Mouse (Mus musculus) gastrocnemius, postnatal 4 days (tissue): Measurements from ENCODE around the gene B9d2. TPM values are rescaled to one million over a fixed set of nuclear protein-coding genes. Genes with fewer than 3 reads are reported as not detected.
A peak's percentile ranks its signal among the peaks of the same experiment; 100 is the strongest.

Experiments
- DNase-seq, 2 experiments: peaks; one replicate each; pipeline ENCODE4 v3.0.0; 2021 to 2022; ENCODE audit warnings: low spot score in 2 of 2, mixed read lengths in 2 of 2
- long read RNA-seq, 2 experiments: library from polyadenylated mRNA; stranded (forward); transcript quantifications; one replicate each; pipeline ENCODE4 v2.0.0; 2021
- total RNA-seq, 2 experiments: library from RNA; stranded (reverse); gene quantifications; 2 replicates each; pipeline ENCODE4 v1.2.3; 2021

B9d2 gene
- total RNA-seq, result 10 to 100 TPM; 12.1 to 12.9 TPM
- long read RNA-seq, experiment 1, transcript B9d2-203 (4 exons, 995 nt), result major isoform, 15 of 16 reads
- long read RNA-seq, experiment 1, partial matches to known transcripts, result 1 of 16 reads
- long read RNA-seq, experiment 1, other reads (novel, unspliced or antisense), result 0 of 16 reads
- long read RNA-seq, experiment 2, transcript B9d2-203 (4 exons, 995 nt), result major isoform, 12 of 13 reads
- long read RNA-seq, experiment 2, partial matches to known transcripts, result 1 of 13 reads
- long read RNA-seq, experiment 2, other reads (novel, unspliced or antisense), result 0 of 13 reads

GRCm38 (mm10) chr7:25680514-25681258, at the start of gene B9d2:
Gene B9d2 (plus strand): TSS chr7:25680780.
- DNase-seq, result peak; percentile 86 to 94

- no peak for DNase-seq
These were observed 47.9 kb upstream of the B9d2 start for GRCm38 (mm10) chr7:25632679-25633078.

GRCm38 (mm10) chr7:25636373-25636772, 44.2 kb upstream of the B9d2 start:
- no peak for DNase-seq

- no peak for DNase-seq
These were observed 43.5 kb upstream of the B9d2 start for GRCm38 (mm10) chr7:25637099-25637498.

DNA sequence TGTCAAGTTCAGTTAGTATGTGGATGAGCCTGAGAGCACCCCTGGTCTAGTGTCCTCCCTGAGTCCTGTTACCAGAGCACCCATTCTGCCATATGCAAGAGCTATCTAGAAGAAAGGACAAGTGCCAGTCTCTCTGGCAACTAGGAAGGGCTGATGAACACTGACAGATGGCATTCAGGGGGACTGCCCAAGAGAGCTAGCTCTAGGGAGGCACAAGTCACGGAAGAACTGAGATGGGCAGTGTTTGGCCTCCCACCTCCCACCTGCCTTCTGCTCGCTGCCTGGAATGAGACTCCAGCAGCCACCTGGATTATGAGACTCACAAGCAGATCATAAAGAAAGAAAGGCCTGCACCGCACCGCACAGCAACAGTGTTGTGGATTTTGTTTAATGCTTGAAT, 40.8 kb upstream of the B9d2 start:
- no peak for DNase-seq

- no peak for DNase-seq
These were observed 36.4 kb upstream of the B9d2 start for GRCm38 (mm10) chr7:25644136-25644535.

GRCm38 (mm10) chr7:25644631-25645030, 35.9 kb upstream of the B9d2 start:
- DNase-seq, result no peak

GRCm38 (mm10) chr7:25645074-25645473, 35.5 kb upstream of the B9d2 start:
- DNase-seq, result no peak

- DNase-seq, result no peak
These were observed 32.9 kb upstream of the B9d2 start for GRCm38 (mm10) chr7:25647574-25648123.

GRCm38 (mm10) chr7:25649839-25650238, 30.7 kb upstream of the B9d2 start:
- no peak for DNase-seq

GRCm38 (mm10) chr7:25651281-25651680, 29.3 kb upstream of the B9d2 start:
- DNase-seq, result no peak

GRCm38 (mm10) chr7:25652244-25652759, 28.3 kb upstream of the B9d2 start:
- DNase-seq, result no peak

DNA sequence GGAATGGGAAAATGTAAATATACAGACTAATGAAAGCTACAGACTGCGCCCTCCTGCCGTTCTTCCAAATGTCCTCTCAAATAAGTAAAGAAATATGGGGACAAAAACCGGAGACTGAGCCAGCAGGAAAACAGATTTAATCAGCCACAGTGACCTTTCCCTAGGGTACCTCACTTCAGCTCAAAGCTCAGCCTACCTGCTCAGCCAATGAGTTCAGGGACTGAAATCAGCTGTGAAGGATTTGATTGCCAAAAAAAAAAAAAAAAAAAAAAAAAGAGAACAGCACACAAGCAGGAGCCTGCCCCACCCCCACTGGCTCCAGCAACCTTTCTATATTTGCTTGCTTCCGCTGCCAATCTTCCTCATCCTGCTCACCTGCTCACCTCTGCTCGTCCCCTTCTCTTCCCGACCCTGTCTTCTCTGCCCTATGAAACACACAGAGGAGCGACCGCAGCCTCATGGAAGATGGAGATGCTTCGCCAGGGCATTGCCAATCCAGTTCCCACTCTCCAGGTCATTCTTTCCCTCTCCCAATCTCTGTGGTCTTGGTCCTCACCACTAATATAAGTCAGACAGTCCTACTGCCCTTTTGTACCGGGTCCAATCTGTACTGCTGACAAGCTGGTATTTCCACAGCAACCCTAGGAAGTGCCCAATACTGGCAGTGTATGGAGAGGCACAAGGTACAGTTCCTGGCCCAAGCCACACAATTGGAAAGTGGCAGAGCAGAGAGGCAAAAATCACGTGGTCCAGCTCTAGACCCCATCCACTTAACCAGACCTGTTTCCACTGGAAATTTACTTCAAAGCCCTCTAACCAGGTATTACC, 24.8 kb upstream of the B9d2 start:
- no peak for DNase-seq

- DNase-seq, result no peak
These were observed 22.8 kb upstream of the B9d2 start for GRCm38 (mm10) chr7:25657785-25658184.

GRCm38 (mm10) chr7:25658657-25659472, 21.7 kb upstream of the B9d2 start, which contains the start of the genes Bckdha and Exosc5:
Gene Bckdha (minus strand): TSS chr7:25658981.
Gene Exosc5 (plus strand): TSS chr7:25659164.
- DNase-seq, result peak; percentile 96 to 99

- DNase-seq, result no peak
These were observed 14.2 kb upstream of the B9d2 start for GRCm38 (mm10) chr7:25666381-25666780.

- DNase-seq, result no peak
These were observed 11.4 kb upstream of the B9d2 start for GRCm38 (mm10) chr7:25669158-25669557.

DNA sequence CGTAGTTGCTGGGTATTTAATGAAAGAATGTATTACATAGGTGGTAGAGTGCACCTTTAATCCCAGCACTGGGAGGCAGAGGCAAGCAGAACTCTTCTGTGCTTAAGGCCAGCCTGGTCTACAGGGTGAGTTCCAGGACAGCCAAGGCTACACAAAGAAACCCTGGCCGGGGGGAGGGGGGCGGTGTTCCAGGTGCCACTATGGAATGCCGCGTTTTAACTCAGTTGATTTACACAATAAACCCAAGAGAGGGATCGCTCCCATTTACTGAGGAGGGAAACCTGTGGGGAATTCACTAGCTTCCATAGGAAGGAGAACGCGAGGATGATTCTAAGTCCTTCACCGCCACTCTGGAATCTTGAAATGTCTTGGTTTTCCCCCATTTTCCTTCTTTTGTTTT, 10.9 kb upstream of the B9d2 start:
- no peak for DNase-seq

DNA sequence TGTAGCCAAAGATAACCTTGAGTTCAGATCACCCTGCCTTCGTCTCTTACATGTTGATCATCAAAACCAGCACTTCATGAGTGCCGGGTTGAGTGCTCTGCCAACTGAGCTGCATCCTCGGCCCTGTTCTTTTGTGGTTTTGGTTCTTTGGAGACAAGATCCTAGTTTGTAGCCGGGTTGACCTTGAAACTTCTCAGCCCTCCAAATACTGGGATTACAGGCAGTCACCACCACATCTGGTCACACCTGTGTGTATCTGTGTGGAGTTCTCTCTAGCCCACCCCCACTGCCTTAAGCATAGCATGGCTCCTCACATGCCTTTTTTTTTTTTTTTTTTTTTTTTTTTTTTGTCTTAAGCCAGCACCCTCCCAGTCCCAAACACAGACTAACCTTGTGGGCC, 10.5 kb upstream of the B9d2 start:
- no peak for DNase-seq

- DNase-seq, result no peak
These were observed 8.9 kb upstream of the B9d2 start for GRCm38 (mm10) chr7:25671686-25672085.
